8 mouse cellular contexts compared by ENCODE assay signal in genomic region chr3:55055038-55055746, GRCm38 (mm10). TPM values are rescaled to one million over a fixed set of nuclear protein-coding genes. Genes with fewer than 3 reads are reported as not detected.
DNase-seq lines count a peak whose midpoint lies in the region; ATAC-seq lines count a peak whose summit lies in the region.

Gene Ccna1 (minus strand): TSS chr3:55055501.

- H3K27me3 ChIP-seq in hindbrain, embryonic 16.5 days (replicated peaks; ENCODE audit: control insufficient read depth, insufficient read depth, low read length), result peaks cover 10% of the 10 kb centered on the region

- H3K4me3 ChIP-seq in hindbrain, embryonic 16.5 days (ENCODE audit: low read length), result peak within 1 kb of the TSS; percentile 73

- H3K9ac ChIP-seq in hindbrain, embryonic 16.5 days (ENCODE audit: low read depth, low read length), result peak within 1 kb of the TSS; percentile 77

- DNase-seq in adrenal gland, adult 8-10 months, result peak; percentile 12
- peak; percentile 88 for DNase-seq in embryo, embryonic 10 days (ENCODE audit: low spot score)
- DNase-seq in gastrocnemius, postnatal 14 days, result peak; percentile 58
- peak; percentile 60 to 65 for DNase-seq in left cerebral cortex, adult 8-10 months (ENCODE audit: low spot score in 2 of 2)
- peak; percentile 25 for DNase-seq in lung, postnatal 36 days
- peak; percentile 84 for DNase-seq in right cerebral cortex, postnatal 25 days

- peaks cover 10% of the 10 kb centered on the region for H3K4me1 ChIP-seq in hindbrain, embryonic 16.5 days (ENCODE audit: control insufficient read depth, insufficient read depth, low read depth, low read length)

- no peaks in the 10 kb centered on the region for H3K36me3 ChIP-seq in hindbrain, embryonic 16.5 days (ENCODE audit: control insufficient read depth, insufficient read depth, low read length)

- intact Hi-C loops in gastrocnemius, postnatal 14 days (cut with DNase I; ENCODE audit: low total_unique reads), result no loop called here

- peak; percentile 96 for ATAC-seq in hindbrain, embryonic 16.5 days
- no peak for ATAC-seq in CD4-positive, CD25-positive, alpha-beta regulatory T cell, adult 4 months

- no peak within 1 kb of the TSS for H3K27ac ChIP-seq in hindbrain, embryonic 16.5 days (ENCODE audit: low read depth, low read length)

- H3K4me2 ChIP-seq in hindbrain, embryonic 16.5 days (ENCODE audit: low read length), result peak within 1 kb of the TSS; percentile 99

- WGBS in hindbrain, embryonic 16.5 days, result under 1% methylated on average over 53 of the region's 73 CpGs

- no peaks in the 10 kb centered on the region for H3K9me3 ChIP-seq in hindbrain, embryonic 16.5 days (ENCODE audit: control insufficient read depth, low read length)

RNA-seq across cellular contexts. Expression of gene Ccna1, which starts in this region (rescaled TPM):
- total RNA-seq in adrenal gland, adult 8-10 months (2022), result not detected
- total RNA-seq in gastrocnemius, postnatal 14 days (2021), result not detected
- 1.1 and 1.4 TPM in 2 replicates for polyA plus RNA-seq in hindbrain, embryonic 16.5 days (2015; fragmentation: Nextera tagmentation; extraction: Ambion mirVana)
- 1 to 10 TPM in 3 of 4 experiments, under 1 TPM in 1; 0.65 to 2.5 (median 1.8) TPM for total RNA-seq in left cerebral cortex, adult 8-10 months (2022)
- not detected for polyA plus RNA-seq in CD4-positive, CD25-positive, alpha-beta regulatory T cell, adult 4 months (2017; shearing (Covaris generic))

Comparison
In these comparisons a context has a peak if more than half of its experiments do, and no peak if none do; other contexts are left out.
1. Peak in DNase-seq in adrenal gland, adult 8-10 months; RNA of the gene not detected or under 1 TPM.
2. Peak in DNase-seq in gastrocnemius, postnatal 14 days; RNA of the gene not detected or under 1 TPM.
3. DNase-seq: peak in every context shown above with its lines; median percentile 88 in embryo, embryonic 10 days; 84 in right cerebral cortex, postnatal 25 days; 62 in left cerebral cortex, adult 8-10 months; 58 in gastrocnemius, postnatal 14 days; 25 in lung, postnatal 36 days; 12 in adrenal gland, adult 8-10 months.